Mouse (Mus musculus) natural killer cell, adult 2 months (primary cell): Measurements from ENCODE around the gene BC049352.
A peak's percentile ranks its signal among the peaks of the same experiment; 100 is the strongest.

Source experiments
- DNase-seq, 2 experiments: peaks; one replicate each; pipeline ENCODE4 v3.0.0; 2022; ENCODE audit warnings: low spot score in 2 of 2

BC049352 gene

DNA sequence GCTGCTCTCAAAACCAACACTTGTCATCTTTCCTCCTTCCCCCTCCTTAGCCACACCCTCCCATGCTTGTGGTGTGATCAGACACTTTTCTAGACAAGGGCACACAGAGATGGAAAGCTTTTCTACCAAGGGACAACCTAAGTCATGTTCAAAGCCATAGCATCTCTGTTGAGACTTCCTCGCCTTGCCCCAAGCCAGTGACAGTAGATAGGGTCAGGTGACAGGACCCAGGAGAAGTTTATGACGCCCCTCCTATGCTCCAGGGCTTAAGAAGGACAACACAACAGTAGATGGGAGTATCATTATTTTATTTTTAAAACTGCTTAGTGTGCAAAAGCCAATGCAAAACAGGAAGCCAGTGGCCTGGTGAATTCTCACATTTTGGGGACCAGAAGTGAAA, 65.7 kb downstream of the BC049352 start:
- peak; percentile 41 to 51 for DNase-seq

GRCm38 (mm10) chr9:45250306-45250705, 68.5 kb downstream of the BC049352 start:
- DNase-seq, result no peak

GRCm38 (mm10) chr9:45251281-45251680, 69.5 kb downstream of the BC049352 start:
- DNase-seq, result no peak

DNA sequence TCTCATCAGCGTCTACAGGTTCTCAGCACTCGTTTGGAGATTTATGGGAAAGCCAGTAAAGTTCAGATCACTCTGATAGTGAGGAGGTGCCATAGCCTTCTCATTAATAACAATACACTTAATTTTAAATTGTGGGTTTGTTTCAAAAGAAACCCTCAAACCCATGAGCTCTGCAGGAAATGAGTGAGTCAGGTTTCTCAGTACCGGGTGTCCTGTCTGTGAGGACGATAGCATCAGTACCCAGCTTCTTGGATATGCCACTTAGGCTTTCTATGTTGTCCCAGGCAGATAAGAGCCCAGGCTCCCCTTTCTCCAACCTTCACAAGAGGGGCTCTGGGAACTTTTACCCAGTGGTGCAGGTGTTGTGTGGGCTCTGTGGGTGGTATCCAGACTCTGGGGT, 70.2 kb downstream of the BC049352 start:
- peak in 1 of 2 experiments; percentile 48 for DNase-seq

DNA sequence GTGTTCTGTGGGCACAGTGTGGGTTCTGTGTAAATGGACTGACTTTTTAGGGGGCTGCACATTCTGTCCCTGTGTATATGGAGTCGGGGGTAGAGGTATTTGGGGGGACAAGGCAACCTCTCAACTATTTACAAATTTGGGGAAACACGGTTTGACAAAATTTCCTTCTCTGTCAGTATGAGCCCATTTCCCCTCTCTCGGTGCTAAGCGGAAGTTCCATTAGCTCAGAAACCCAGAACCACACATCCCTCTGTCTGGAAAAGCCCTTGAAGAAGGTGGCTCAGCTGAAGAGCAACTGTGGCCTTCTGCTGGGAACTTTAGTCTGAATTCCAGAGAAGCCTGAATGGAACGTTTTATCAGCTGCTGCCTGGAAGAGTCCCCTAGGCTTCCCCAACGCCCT, 70.6 kb downstream of the BC049352 start:
- no peak for DNase-seq

- DNase-seq, result no peak
Measured at GRCm38 (mm10) chr9:45254021-45254420, 72.2 kb downstream of the BC049352 start.

DNA sequence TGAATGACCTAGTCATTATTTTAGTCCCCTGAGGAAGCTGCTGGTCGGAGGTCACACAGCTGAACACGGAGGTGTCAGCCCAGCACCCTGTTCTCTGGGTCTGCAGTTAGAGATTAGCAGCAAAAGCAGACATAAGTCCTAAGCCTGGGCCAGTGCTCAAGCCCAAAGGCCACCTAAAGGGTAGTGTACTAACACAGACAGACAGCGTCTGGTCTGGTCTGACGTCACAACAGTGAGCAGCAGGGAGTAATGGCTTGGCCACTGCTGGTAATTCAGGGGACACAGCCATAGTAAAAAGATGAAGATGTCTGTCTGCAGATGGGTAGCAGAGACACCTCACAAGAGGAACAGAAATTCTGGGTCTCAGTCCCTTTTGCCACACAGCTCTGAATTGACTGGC, 72.8 kb downstream of the BC049352 start:
- DNase-seq, result no peak

DNA sequence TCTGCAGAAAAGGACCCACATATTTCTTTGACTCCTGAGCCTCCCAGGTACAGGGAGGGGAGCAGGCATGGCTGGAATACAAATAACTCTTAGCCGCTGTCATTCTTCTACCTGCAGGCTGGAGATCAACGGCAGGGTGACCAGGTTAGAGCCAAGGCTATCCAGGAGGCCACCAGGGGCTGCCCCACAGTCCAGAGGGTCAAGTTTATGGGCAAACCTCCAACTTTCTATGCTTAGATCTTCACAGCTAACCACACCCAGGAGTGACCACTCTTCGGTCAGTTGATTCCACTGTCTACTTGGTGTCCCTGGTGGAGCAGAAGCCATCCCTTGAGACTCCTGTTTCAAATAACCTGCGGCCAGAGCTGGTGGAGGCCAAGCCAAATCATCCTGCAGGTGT, 73.6 kb downstream of the BC049352 start:
- no peak for DNase-seq

- DNase-seq, result no peak
Measured at GRCm38 (mm10) chr9:45255967-45256366, 74.2 kb downstream of the BC049352 start.

GRCm38 (mm10) chr9:45259065-45259464, 77.3 kb downstream of the BC049352 start:
- no peak for DNase-seq

DNA sequence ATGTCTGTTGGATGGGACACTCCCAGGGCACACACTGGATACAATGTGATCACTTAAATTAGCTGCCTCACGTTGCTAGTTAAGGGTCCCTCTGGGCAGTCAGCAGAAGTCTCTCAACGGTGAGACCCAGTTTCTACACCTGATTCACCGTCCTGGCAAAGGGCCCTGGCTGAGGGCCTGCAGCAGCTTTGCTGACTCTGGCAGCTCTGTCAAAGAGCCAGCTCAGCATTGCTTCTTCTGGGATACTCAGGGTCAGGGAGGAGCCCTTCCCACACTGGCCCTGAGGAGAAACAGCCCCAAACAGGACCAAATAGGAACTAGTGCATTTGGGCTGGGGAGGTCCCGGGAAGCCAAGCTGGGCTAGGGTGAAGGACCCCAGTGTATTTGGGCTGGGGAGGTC, 79.7 kb downstream of the BC049352 start:
- DNase-seq, result no peak

- no peak for DNase-seq
Measured at GRCm38 (mm10) chr9:45261872-45262271, 80.1 kb downstream of the BC049352 start.

DNA sequence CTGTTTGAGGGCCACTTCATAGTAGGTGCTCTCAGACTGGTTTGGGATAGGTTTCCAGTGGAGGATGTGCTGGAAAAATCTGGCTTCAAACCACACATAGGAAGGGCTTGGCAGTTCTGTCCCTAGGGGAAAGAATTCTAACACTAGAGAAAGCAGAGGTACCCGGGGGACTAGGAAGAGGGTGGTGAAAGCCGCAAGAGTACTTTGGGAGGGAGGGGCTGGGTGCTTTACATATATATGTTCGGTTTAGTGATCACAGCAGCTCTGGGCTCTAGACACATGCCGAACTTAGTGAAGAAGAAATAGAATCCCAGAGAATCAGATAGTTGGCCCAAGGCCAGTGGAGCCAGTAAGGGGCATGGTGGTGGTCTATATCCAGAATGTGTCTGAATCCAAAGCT, 85.3 kb downstream of the BC049352 start:
- no peak for DNase-seq

DNA sequence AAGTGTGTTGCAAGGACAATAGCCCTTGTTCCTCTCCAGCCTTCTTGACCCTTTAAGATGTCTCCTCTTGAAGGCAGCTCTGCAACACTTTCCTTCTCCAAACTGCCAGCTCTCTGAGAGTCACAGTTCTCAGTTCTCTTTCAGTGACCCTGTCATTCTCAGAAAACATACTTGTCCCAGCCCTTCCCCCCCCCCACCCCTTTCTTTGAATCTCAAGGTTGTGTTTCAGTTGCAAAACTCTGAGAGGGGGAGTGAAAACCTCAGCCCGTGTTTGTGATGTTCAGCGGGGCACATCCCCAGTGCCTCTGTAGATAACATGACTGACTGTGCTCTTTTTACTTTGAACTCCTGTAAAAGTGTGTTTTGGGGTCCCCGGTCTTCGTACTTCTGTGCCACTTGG, 86.3 kb downstream of the BC049352 start:
- no peak for DNase-seq

- DNase-seq, result peak; percentile 65 to 69
Measured at GRCm38 (mm10) chr9:45268597-45269325, 87.0 kb downstream of the BC049352 start, which contains the start of gene Il10ra. Gene Il10ra (minus strand): TSS chr9:45269149.

DNA sequence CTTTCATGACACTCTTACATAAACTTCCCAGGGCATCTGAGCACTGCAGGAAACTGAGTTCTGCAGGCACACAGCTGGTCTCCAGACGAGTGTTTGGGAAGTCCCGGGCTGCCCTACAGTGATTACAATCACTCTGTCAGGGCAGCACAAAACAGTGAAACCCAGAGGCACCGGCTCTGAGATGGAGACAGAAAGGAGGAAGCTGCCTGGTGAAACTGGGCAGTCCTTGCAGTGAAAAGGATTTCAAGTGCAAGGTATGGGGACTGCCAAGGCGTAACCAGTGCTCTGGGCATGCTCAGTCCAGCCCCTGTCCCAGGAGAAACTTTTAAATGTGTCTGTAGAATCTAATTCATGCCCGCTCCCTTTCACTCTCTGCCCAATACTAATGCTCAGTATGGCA, 90.4 kb downstream of the BC049352 start:
- peak in 1 of 2 experiments; percentile 44 for DNase-seq

GRCm38 (mm10) chr9:45274218-45274617, 92.4 kb downstream of the BC049352 start:
- no peak for DNase-seq

DNA sequence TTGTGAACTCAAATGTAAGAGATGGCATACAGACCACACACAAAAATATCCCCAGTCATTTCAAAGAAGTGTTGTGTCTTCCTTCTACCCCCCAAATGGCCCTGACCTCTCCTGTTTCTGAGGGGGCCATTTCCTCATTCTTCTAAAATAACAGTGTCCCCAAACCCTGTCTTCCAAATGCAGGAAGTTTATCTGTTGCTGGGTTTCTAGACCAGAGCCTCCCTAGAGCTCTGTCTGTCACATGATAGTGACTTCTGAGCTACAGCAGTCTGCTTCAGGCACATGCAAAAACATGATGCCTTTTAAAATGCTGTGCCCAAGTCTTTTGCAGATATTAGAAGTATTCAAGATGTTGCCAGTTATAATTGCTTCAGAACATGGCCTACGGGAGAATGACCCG, 92.8 kb downstream of the BC049352 start:
- no peak for DNase-seq

DNA sequence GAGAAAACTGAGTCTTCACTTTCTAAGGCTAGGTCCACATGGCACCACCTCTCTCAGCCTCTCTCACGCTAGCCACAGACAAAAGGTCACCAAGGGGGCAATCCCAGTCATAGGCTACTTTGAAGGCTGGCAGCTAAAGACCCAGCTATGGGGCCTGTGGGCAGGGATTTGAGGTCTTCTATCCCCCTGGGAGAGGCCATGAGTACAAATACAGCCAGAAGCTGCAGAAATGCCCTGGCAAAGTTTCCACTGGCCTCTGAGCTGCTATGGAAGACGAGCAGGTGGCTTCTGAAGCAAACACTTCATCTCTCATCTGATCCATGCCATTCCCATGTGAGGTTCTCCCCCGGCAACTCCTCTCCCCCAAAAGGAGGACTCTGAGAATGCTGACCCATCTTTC, 98.3 kb downstream of the BC049352 start:
- DNase-seq, result no peak

DNA sequence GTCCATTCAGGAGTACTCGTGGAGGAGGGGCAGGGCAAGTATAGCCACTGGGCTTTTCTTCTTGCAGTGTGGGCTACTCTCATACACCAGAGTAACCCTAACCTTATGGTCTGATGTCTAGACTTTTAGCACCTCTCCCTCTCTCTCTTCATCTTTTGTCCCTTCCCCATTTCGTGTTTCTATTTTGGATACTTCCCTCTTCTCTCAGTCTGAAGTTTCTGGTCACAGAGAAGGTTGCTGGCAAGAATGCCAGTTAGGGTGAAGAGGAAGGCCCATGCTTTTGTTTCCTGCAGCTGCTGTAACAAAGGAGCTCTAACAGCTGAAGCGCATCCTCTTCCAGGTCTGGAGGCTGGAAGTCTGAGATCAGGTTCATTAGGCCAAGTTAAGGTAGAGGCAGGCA, 99.1 kb downstream of the BC049352 start:
- no peak for DNase-seq

DNA sequence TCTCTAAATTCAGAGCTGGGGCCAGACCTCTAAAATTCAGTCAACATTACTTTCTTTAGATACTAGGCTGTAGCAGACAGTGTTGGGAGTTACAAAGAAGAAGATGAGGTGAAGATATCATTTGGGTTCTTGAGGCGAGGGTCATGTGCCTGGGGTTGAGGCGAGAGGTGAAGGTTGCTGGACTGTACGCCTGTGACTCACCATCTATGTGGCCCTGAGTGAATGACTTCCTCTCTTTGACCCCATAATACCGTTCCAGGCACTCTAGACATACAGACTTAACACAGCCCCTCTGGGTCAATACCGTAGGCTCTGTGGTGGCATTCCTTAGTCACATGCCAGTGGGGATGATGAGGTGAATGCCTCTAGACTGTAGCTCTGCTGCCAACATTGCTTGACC, 100.7 kb downstream of the BC049352 start:
- DNase-seq, result peak; percentile 60 to 76

- DNase-seq, result no peak
Measured at GRCm38 (mm10) chr9:45291481-45292168, 109.8 kb downstream of the BC049352 start.
